Mouse (Mus musculus) cerebellum, adult 9-10 months (tissue): ENCODE data around the gene Gm4894.

ENCODE experiments used
- DNase-seq: peaks from one replicate; pipeline ENCODE4 v3.0.0; 2022

Gm4894 gene

DNA sequence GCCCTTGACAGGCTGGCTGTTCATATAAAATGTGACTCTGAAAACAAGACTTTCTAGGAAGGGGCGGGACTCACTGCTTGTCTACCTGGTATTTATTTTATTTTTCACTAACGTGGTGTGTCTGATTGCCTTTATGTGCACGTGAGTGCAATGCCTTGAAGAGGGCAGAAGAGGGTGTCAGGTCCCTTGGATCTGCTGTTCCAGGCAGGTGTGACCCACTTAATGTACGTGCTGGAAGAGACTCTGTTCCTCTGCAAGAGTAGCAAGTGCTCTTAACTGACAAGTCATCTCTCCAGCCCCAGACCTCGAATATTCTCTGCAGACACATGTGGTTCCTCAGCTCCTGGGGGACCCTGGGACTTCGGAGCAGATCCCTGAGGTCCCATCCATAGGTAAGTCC is at the start of gene Gm4894:
Gm4894 (plus strand) TSS at position 301 of the 400 bp plus-strand sequence.
- no peak for DNase-seq

DNA sequence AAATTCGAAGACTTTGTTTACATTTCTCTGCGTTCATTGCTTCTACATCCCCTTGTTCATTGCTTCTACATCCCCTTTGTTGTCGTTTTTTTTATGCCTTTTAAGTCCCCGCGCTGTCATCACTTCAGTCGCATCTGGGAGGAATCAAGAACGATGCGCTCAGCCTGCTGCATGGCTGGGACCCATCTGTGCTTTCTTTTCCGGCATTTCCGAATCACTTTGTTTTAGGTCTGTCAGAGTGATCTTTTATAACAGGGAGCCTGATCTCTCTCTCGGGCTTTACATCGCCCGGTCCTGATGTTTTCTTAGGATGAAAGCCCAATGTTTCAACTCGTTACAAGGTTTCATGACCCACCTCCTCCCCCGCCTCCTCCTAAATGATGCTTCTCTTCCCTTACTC is 44.0 kb upstream of the Gm4894 start:
- DNase-seq, result no peak

DNA sequence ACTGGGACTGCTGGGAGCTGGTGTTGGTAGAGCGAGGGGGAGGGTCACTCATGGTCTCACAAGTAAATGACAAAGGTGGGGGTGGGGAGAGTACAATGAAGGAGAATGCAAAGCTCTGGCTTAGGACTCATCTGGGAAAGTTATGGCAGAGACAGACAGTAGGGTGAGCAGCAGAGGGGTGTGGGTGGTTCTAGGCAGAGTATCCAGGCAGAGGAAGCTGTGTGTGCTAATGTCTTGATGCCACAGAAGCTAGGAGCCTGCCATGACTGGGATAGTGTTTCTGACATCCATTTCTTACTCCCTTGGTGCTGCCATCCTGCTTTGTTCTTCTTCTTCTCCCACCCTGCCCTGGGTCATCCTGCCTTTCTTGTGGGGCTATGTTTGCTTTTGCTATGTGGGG is 38.8 kb upstream of the Gm4894 start:
- no peak for DNase-seq

DNA sequence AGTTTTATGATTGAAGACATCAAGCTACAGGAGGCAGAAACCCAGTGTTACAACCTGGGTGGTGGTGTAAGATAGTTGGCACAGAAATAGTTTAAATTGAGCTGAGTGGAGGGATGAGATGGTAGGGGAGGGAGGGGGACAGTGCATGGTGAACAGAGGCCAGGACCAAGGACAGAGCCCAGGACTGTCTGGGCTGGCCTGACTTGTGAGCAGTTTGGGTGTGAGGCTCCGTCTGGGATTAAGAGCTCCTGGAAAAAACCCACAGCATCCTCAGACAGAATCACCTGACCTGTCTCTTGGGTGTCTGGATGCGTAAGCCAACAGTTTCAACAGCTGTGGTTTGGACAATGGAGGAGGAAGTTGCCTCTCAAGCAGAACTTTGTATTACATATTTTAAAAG is 35.6 kb upstream of the Gm4894 start:
- DNase-seq, result no peak

DNA sequence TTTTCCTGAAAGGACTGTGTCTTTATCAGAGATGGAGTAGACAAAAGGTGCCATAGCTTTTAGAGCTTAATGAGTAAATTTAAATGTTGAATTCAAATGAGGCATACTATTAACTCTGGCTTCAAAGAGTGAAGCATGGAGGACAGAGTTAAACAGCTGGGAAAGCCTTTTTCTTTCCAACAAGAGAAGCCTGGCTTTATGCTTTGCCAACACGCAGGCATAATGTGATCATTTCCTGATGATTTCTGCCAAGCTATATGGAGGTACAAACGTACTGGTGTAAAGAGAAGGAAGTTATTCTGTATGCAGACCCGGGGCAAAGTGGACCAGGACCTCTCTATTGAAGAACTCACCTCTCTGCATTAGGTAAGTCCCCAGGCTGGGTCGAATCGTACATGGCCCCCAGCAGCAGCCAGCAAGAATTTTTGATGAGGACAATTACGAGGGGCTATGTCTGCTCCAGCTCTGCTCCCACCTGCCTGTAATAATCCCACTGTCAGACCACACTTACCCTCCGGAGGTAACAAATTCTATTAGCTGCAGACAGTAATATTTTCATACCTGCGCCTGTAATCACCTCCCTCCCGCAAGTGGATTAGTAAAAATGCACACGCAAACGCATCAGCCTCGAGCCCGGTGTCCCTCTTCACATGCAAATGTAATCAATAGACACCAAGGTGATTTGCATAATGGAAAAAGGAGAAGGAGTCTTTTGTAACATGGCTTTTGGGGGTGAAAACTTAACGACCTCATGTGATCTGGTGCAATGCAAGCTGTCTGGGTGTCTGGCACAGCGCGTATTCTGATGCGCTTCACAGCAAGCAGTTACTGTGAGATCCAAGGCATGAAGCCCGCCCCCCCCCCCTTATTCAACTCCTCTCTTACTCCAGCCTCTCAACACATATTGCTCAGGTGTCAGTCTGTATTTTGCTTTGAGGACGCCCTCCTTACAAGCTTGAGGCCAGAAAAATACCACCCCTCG is 32.4 kb upstream of the Gm4894 start:
- DNase-seq, result no peak

DNA sequence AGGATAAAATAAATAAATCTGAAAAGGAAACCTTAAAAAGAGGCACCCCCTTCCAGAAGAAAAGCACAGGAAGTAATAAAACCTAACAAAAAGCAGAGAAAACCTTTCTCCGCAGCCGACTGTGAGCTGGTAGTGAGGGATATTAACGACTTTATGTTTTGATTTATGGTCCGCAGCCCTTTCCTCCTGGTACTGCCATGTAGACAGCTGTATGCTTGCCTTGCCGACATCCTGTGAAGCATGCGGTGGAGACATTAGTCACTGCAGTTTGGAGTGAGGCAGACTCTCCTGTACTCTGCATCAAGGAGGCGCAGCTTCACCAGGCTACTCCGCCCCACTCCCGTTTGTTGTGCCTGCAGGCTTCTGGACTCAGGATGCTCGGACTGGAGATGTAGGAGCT is 25.8 kb upstream of the Gm4894 start:
- no peak for DNase-seq

DNA sequence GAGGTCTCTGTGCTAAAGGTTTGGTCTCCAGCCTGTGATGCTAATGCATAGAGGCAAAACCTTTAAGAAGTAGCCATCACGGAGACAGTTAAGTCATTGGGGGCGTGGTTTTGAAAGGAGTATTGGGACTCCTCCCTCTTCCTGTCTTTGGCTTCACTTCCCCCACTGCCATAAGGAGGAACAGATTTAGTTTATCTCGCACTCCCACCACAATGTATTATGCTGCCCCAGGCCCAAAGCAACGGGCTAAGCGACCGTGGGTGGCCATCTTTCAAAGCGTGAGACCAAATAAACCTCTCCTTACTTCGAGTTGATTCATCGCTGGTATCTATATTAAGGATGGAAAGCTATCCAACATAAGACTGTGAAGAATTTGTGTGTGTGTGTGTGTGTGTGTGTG is 22.9 kb upstream of the Gm4894 start:
- no peak for DNase-seq

DNA sequence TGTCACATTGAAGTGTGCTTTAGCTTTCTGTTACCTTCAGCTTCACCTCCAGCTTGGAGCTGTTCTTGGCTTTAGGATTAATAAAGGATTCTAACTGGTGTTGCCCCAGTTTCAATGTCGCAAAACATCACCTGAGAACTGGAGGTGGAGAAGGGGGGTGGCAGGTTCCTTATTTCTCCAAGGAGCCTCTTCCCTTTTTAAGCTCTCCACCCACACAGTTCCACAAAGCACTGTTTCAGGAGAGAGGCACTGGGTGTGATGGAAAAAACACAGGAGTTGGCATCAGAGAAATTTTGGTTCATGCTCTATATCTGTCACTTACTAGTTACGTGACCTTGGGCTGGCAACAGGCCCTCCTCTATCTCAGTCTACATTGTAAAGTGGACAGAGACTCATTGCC is 21.3 kb upstream of the Gm4894 start:
- DNase-seq, result no peak

DNA sequence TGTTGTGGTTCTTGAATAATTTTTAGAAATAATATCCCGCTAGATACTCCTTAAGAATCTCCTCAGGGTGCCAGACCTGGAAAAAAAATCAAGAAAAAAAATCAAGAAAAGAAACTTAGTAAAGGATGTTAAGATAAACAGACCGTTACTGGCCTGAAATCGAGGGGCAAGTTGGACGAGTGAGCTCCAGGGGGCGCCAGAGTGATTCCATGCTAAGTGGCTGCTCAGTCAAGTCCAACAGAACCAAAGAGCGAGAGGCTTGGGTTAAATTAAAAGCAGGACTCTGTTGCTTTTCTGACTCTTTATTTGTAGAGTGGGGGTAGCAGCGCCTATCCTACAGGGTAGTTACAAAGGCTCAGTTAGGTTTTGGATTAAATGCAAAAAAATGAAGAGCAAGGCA is 3.5 kb upstream of the Gm4894 start:
- DNase-seq, result peak; percentile 30

DNA sequence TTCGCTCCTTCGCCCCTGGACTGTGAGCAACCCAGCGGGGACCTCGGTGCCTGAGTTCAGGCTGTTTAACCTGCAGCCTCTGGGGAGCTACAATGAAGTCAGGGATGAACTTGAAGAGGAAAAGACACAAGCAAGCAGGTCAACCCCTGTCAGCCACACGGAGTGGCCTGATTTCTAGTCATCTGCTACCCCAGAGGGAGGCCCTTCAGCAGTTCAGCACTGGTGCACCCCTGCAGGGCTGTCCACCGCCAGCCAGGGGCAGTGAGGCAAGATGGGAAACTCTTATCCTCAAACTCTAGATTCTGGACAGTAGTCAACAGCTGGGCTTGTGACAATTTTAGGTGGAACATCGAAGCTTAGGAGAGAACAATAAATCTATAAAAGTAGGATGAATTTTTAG is 18.6 kb downstream of the Gm4894 start:
- DNase-seq, result peak; percentile 5

DNA sequence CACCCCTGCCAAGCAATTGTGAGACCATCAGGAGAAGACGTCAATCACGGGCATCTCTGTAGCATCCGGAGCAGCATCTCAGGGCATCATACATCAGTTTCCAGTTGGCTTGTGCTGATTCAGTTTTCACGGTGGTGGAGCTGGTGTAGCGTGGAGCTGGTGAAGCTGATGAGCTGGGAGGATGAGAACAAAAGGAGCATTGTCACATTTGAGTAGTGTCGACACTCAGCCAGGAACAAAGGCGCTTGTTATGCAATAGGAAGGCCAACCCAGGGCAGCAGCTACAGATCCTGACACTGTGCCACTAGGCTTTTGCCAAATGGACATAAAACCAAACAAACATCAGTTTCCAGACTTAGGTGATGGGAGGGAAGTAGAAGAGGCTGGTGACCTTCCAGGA is 23.2 kb downstream of the Gm4894 start:
- peak; percentile 15 for DNase-seq

DNA sequence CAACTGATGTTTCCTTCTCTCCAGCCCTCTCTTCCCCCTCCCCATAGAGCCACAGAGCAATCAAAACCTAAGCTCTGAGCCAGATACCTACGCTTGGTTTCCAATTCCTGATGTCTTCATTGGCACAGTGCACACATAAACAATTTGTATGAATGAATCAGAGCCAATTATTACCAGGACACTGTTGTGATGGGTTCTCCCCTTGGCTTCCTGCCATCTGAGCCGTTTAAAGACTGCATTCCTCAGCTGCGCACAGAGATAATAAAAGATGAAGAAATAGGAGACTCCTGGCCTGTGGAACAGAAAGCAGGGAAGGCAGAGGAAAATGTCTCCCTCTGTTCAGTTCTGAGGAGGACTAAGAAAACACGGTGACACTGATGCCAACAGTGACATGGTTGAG is 25.6 kb downstream of the Gm4894 start:
- peak; percentile 5 for DNase-seq

DNA sequence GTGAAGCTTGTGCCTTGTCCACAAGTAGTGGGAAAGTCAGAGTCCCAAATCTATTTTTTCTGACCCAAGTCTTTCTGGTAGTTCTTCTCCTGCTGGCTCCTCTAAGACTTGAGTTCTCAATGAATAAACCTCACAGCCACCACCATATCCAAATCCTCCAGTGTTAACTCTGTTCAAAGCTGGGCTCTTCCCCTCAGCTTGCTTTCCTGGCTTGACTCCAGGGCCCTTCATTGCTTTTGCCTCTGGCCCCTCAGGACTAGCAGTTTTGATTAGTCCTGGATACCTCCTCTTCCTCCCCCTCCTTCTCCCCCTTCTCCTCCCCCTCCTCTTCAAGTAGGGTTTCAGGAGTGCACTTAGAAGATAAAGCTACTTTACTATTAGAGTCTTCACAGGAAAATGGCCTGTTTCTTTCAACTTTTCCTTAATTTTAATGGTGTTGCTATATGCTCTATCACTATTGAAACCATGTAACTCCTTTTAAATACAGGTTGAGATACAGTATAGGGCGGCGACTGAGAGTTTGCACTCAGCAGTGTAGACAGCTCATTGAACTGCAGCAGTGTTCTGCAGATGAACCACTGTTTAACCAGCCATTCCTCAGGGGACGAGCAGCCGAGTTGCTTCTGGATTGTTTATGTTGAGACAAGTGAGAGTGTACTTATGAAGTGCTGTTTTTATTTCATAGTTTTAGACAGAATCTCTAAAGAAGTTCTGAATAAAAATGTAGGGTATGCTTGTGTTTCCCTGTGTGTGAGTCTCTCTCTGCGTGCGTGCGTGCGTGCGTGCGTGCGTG is 26.4 kb downstream of the Gm4894 start:
- no peak for DNase-seq

DNA sequence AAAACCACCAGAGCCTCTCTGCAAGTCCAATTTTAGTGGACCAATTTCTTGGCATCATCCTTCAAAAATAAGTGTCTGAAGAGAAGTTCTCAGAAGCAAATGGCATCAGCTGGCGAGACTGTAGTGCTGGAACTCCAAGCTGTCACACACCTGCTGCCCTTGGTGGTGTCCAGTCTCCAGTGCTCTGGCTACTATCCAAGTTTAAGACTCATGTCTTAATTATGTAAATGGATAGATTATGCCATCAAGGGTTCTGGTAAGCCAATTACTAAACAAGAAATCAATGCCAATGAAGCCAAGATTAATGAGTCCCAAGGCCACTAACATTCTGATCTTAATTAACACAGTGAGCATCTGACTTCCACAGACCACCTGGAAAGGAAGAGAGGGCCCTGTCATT is 44.8 kb downstream of the Gm4894 start:
- DNase-seq, result no peak

DNA sequence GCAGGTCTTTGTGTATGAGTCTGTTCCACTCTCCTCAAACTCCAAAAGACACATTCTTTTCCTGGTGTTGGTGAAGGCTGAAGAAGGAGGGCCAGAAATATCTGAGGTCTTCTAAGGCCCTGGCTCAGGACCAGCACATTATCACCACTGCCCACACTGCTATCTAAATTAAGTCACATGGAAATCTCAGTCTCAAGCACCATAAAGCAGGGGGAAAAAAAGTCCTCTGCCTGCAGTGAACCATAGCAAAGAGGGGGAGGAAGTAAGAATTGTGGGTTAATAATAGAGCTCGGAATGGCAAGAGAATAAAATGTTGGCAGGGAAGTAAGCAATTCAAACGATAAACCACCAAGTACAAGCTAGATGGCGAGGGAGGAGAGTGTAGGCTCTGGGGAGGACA is 57.2 kb downstream of the Gm4894 start:
- no peak for DNase-seq

DNA sequence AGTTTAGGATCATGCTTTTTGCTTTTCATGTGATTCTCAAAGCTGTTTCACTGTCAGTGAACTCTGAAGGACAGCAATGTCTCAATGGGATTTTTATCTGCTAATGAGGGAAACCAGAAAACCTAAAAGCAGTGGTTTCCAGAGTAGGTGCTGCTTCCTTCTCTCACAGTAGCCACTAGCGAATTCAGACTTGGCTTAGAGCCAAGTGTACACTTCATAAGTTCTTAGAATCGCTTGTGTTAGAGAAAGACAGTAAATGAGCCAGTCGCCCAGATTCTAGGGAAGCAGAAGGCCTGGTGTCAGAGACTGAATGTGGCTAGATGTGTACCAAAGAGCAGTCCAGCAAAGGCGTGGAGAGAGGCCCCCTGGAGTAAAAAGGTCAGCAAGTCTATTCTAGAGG is 60.5 kb downstream of the Gm4894 start:
- no peak for DNase-seq

DNA sequence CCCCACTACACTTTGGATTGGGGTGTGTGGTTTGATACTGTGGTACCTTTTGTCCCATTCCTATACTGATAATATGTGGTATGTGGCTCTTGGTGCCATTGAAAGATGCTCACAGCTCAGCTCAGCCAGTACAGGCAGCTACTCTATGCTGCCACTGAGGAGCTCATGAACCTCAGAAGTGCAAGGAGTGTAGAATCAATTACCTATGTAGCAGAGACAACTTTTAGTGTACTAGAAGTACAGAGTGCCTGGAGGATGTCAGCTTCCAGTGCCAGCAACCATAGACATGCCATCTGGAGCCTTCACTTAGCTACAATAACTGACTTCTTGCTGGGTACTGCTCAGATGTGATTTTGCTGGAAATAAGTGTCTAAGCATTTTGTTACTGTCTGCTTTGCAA is 68.3 kb downstream of the Gm4894 start:
- DNase-seq, result no peak
